Mouse (Mus musculus): ENCODE data around the gene Myh9. TPM values are rescaled to one million over a fixed set of nuclear protein-coding genes. Genes with fewer than 3 reads are reported as not detected.
"Not testable (repeated sequence)": the region's sequence is repeated elsewhere in the genome, so short reads cannot be mapped to it uniquely, and the experiment has no call there.

Myh9 gene
- polyA plus RNA-seq, 1 experiment from 2014 or later, result 32.9 TPM

- H3K27me3 ChIP-seq (ENCODE audit: control insufficient read depth, insufficient read depth, low read length), result no peaks in the 10 kb centered on the region
- DNase-seq (ENCODE audit: low spot score), result no peak
- WGBS, result 93% methylated on average over 1 of the region's 1 CpGs
Observed at GRCm38 (mm10) chr15:77746326-77746725, 95.6 kb downstream of the Myh9 start.

GRCm38 (mm10) chr15:77745081-77745480 lies 96.9 kb downstream of the Myh9 start:
- no peak for DNase-seq (ENCODE audit: low spot score)
- Histone ChIP-seq H3K27ac (replicated peaks) (no peak overlapping the region), H3K4me2 (replicated peaks; ENCODE audit: low read depth) (no peak overlapping the region), H3K4me1 (replicated peaks; ENCODE audit: control insufficient read depth, insufficient read depth) (no peaks in the 10 kb centered on the region), H3K4me3 (ENCODE audit: low read depth, low read length) (no peak overlapping the region), H3K27me3 (ENCODE audit: control insufficient read depth, insufficient read depth, low read length) (no peaks in the 10 kb centered on the region), H3K9ac (ENCODE audit: low read length) (no peak overlapping the region), H3K36me3 (ENCODE audit: control insufficient read depth, insufficient read depth, low read length) (no peaks in the 10 kb centered on the region), H3K9me3 (ENCODE audit: control insufficient read depth, low read length) (no peaks in the 10 kb centered on the region)
- no peak for ATAC-seq (ENCODE audit: low FRiP score, low TSS enrichment)
- no peak for TF ChIP-seq CTCF (IDR thresholded peaks at IDR 0.05; ENCODE audit: low read depth)
- no peak for TF ChIP-seq EP300 (optimal IDR thresholded peaks at IDR 0.05)

More at GRCm38 (mm10) chr15:77746326-77746725, 95.6 kb downstream of the Myh9 start:
- Histone ChIP-seq H3K9ac (ENCODE audit: low read length) (no peak overlapping the region), H3K4me2 (replicated peaks; ENCODE audit: low read depth) (no peak overlapping the region), H3K4me1 (replicated peaks; ENCODE audit: control insufficient read depth, insufficient read depth) (no peaks in the 10 kb centered on the region), H3K9me3 (ENCODE audit: control insufficient read depth, low read length) (no peaks in the 10 kb centered on the region), H3K4me3 (ENCODE audit: low read depth, low read length) (no peak overlapping the region), H3K27ac (replicated peaks) (no peak overlapping the region), H3K36me3 (ENCODE audit: control insufficient read depth, insufficient read depth, low read length) (no peaks in the 10 kb centered on the region)
- no peak for ATAC-seq (ENCODE audit: low FRiP score, low TSS enrichment)
- no peak for TF ChIP-seq CTCF (IDR thresholded peaks at IDR 0.05; ENCODE audit: low read depth)
- no peak for TF ChIP-seq EP300 (optimal IDR thresholded peaks at IDR 0.05)

- no peaks in the 10 kb centered on the region for H3K9me3 ChIP-seq (ENCODE audit: control insufficient read depth, low read length)
- no peak overlapping the region for H3K27ac ChIP-seq (replicated peaks)
- 25% methylated on average over 5 of the region's 5 CpGs for WGBS
- no peaks in the 10 kb centered on the region for H3K27me3 ChIP-seq (ENCODE audit: control insufficient read depth, insufficient read depth, low read length)
- no peaks in the 10 kb centered on the region for H3K4me1 ChIP-seq (replicated peaks; ENCODE audit: control insufficient read depth, insufficient read depth)
- no peaks in the 10 kb centered on the region for H3K36me3 ChIP-seq (ENCODE audit: control insufficient read depth, insufficient read depth, low read length)
- no peak overlapping the region for H3K4me3 ChIP-seq (ENCODE audit: low read depth, low read length)
- no peak overlapping the region for H3K4me2 ChIP-seq (replicated peaks; ENCODE audit: low read depth)
- no peak for DNase-seq (ENCODE audit: low spot score)
- ATAC-seq (ENCODE audit: low FRiP score, low TSS enrichment), result no peak
- TF ChIP-seq EP300 (optimal IDR thresholded peaks at IDR 0.05) (no peak), CTCF (IDR thresholded peaks at IDR 0.05; ENCODE audit: low read depth) (no peak)
- no peak overlapping the region for H3K9ac ChIP-seq (ENCODE audit: low read length)
Observed at GRCm38 (mm10) chr15:77744632-77745031, 97.3 kb downstream of the Myh9 start.

GRCm38 (mm10) chr15:77741556-77741955 lies 100.4 kb downstream of the Myh9 start:
- WGBS, result 73% methylated on average over 6 of the region's 6 CpGs
- peak; percentile 69; the same call in 1 of the 2 replicates for ATAC-seq (ENCODE audit: low FRiP score, low TSS enrichment)
- H3K4me1 ChIP-seq (replicated peaks; ENCODE audit: control insufficient read depth, insufficient read depth); H3K9me3 ChIP-seq (ENCODE audit: control insufficient read depth, low read length); H3K27ac ChIP-seq (replicated peaks); H3K4me2 ChIP-seq (replicated peaks; ENCODE audit: low read depth); H3K4me3 ChIP-seq (ENCODE audit: low read depth, low read length); H3K36me3 ChIP-seq (ENCODE audit: control insufficient read depth, insufficient read depth, low read length); DNase-seq (ENCODE audit: low spot score); H3K9ac ChIP-seq (ENCODE audit: low read length); H3K27me3 ChIP-seq (ENCODE audit: control insufficient read depth, insufficient read depth, low read length): not testable (repeated sequence)

- H3K27me3 ChIP-seq (ENCODE audit: control insufficient read depth, insufficient read depth, low read length), result no peaks in the 10 kb centered on the region
- peak; percentile 77 for TF ChIP-seq CTCF (IDR thresholded peaks at IDR 0.05; ENCODE audit: low read depth)
- TF ChIP-seq EP300 (optimal IDR thresholded peaks at IDR 0.05), result no peak
- no peaks in the 10 kb centered on the region for H3K36me3 ChIP-seq (ENCODE audit: control insufficient read depth, insufficient read depth, low read length)
- H3K4me3 ChIP-seq (ENCODE audit: low read depth, low read length), result no peak overlapping the region
- H3K9me3 ChIP-seq (ENCODE audit: control insufficient read depth, low read length), result no peaks in the 10 kb centered on the region
- no peak overlapping the region for H3K27ac ChIP-seq (replicated peaks)
- peak; percentile 93 for ATAC-seq (ENCODE audit: low FRiP score, low TSS enrichment)
- no peak overlapping the region for H3K9ac ChIP-seq (ENCODE audit: low read length)
- WGBS, result 55% methylated on average over 9 of the region's 9 CpGs
- H3K4me1 ChIP-seq (replicated peaks; ENCODE audit: control insufficient read depth, insufficient read depth), result no peaks in the 10 kb centered on the region
- peak; percentile 61 for DNase-seq (ENCODE audit: low spot score)
- no peak overlapping the region for H3K4me2 ChIP-seq (replicated peaks; ENCODE audit: low read depth)
Observed at GRCm38 (mm10) chr15:77740511-77741297, 101.3 kb downstream of the Myh9 start.

- WGBS, result 42% methylated on average over 4 of the region's 4 CpGs
- not testable (repeated sequence) for H3K4me3 ChIP-seq (ENCODE audit: low read depth, low read length); H3K4me1 ChIP-seq (replicated peaks; ENCODE audit: control insufficient read depth, insufficient read depth); H3K27ac ChIP-seq (replicated peaks); DNase-seq (ENCODE audit: low spot score); H3K27me3 ChIP-seq (ENCODE audit: control insufficient read depth, insufficient read depth, low read length); H3K9ac ChIP-seq (ENCODE audit: low read length); H3K4me2 ChIP-seq (replicated peaks; ENCODE audit: low read depth); H3K36me3 ChIP-seq (ENCODE audit: control insufficient read depth, insufficient read depth, low read length); H3K9me3 ChIP-seq (ENCODE audit: control insufficient read depth, low read length)
- 0 out of 2 replicates have a peak, but pooled peaks have one; percentile 9 for ATAC-seq (ENCODE audit: low FRiP score, low TSS enrichment)
Observed at GRCm38 (mm10) chr15:77733903-77734302, 108.1 kb downstream of the Myh9 start.

GRCm38 (mm10) chr15:77733380-77733779 lies 108.6 kb downstream of the Myh9 start:
- WGBS, result 40% methylated on average over 8 of the region's 8 CpGs
- H3K9ac ChIP-seq (ENCODE audit: low read length); H3K27ac ChIP-seq (replicated peaks); H3K27me3 ChIP-seq (ENCODE audit: control insufficient read depth, insufficient read depth, low read length); H3K4me2 ChIP-seq (replicated peaks; ENCODE audit: low read depth); H3K36me3 ChIP-seq (ENCODE audit: control insufficient read depth, insufficient read depth, low read length); H3K9me3 ChIP-seq (ENCODE audit: control insufficient read depth, low read length); ATAC-seq (ENCODE audit: low FRiP score, low TSS enrichment); H3K4me3 ChIP-seq (ENCODE audit: low read depth, low read length); H3K4me1 ChIP-seq (replicated peaks; ENCODE audit: control insufficient read depth, insufficient read depth): not testable (repeated sequence)
- DNase-seq (ENCODE audit: low spot score), result peak; percentile 43

GRCm38 (mm10) chr15:77732851-77733250 lies 109.1 kb downstream of the Myh9 start:
- not testable (repeated sequence) for H3K27me3 ChIP-seq (ENCODE audit: control insufficient read depth, insufficient read depth, low read length); H3K4me3 ChIP-seq (ENCODE audit: low read depth, low read length); H3K27ac ChIP-seq (replicated peaks); ATAC-seq (ENCODE audit: low FRiP score, low TSS enrichment); H3K36me3 ChIP-seq (ENCODE audit: control insufficient read depth, insufficient read depth, low read length); H3K9me3 ChIP-seq (ENCODE audit: control insufficient read depth, low read length); H3K9ac ChIP-seq (ENCODE audit: low read length); H3K4me2 ChIP-seq (replicated peaks; ENCODE audit: low read depth); DNase-seq (ENCODE audit: low spot score); H3K4me1 ChIP-seq (replicated peaks; ENCODE audit: control insufficient read depth, insufficient read depth)
- WGBS, result 72% methylated on average over 10 of the region's 10 CpGs

Measured in stomach, postnatal 0 days (tissue).